Mouse (Mus musculus) small intestine, adult 2 months (tissue): Measurements from ENCODE around the gene Prmt8. TPM values are rescaled to one million over a fixed set of nuclear protein-coding genes. Genes with fewer than 3 reads are reported as not detected.

Source experiments
- H3K27ac ChIP-seq: fragments of 200-500 bp; 2 replicates; pipeline ENCODE4 v1.5.1; 2012; ENCODE audit warnings: low read depth, low read length, control low read depth, inconsistent platforms; ENCODE audit not compliant: insufficient read depth
- H3K27me3 ChIP-seq: fragments of 200-500 bp; 2 replicates; pipeline ENCODE4 v1.6.1; 2012; ENCODE audit warnings: mild to moderate bottlenecking, moderate library complexity, low read length, inconsistent platforms; ENCODE audit not compliant: control insufficient read depth, insufficient read depth
- H3K36me3 ChIP-seq: fragments of 200-500 bp; 2 replicates; pipeline ENCODE4 v1.6.1; 2012; ENCODE audit warnings: mild to moderate bottlenecking, low read length, control low read depth, inconsistent platforms; ENCODE audit not compliant: control insufficient read depth, insufficient read depth
- H3K4me1 ChIP-seq: fragments of 200-500 bp; 2 replicates; pipeline ENCODE4 v1.6.1; 2012; ENCODE audit warnings: low read length, inconsistent platforms, mixed read lengths; ENCODE audit not compliant: control insufficient read depth, insufficient read depth, insufficient read length
- H3K4me3 ChIP-seq: fragments of 200-500 bp; 2 replicates; pipeline ENCODE4 v1.5.1; 2012; ENCODE audit warnings: low read depth, mild to moderate bottlenecking, control low read depth, inconsistent platforms, low read length, moderate library complexity
- CTCF ChIP-seq: fragments of 200-500 bp; IDR thresholded peaks from 2 replicates; pipeline ENCODE4 v1.5.1; 2012; ENCODE audit warnings: low read depth, mild to moderate bottlenecking, control low read depth, inconsistent platforms, low read length, moderate library complexity, mixed read lengths; ENCODE audit not compliant: insufficient replicate concordance, insufficient read length; ENCODE audit errors: extremely low read depth
- POLR2A ChIP-seq: fragments of 200-500 bp; IDR thresholded peaks from 2 replicates; pipeline ENCODE4 v1.6.1; 2012; ENCODE audit warnings: low read depth, mild to moderate bottlenecking, control low read depth, inconsistent platforms, low read length, moderate library complexity
- WGBS: fragments of 180-500 bp; shearing (Covaris S2); methylation state at CpG from one replicate; pipeline ENCODE4 v1.1.7; 2018; 5-methylcytosine and 5-hydroxymethylcytosine counted together
- polyA plus RNA-seq: library from polyadenylated mRNA; depleted of rRNA; stranded (reverse); fragments of >200 nt; gene quantifications from 2 replicates; pipeline ENCODE4 v1.2.3, GENCODE M21; 2012

The Prmt8 gene
- polyA plus RNA-seq, 1 experiment, result 0.10 TPM

DNA sequence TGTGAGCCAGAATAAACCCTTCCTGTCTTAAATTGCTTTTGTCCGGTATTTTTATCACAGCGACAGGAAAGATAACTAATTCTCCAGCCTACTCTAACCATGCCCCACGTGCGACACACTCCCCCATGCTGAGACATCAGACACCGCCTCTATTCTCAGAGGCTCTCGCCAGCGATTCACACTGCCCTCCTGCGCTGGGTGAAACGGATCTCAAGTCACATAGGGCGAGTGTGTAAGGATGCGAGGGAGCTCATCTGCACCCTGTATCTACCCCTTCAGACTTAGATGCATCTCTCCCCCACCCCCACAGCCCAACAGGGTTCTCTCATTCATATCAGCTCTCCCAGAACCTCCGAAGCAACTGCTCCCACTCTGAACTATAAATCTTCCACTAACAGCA lies 12.4 kb downstream of the Prmt8 start:
- TF ChIP-seq CTCF, result no peak
- no peak for TF ChIP-seq POLR2A
- no peaks in the 10 kb centered on the region for H3K27me3 ChIP-seq
- no peaks in the 10 kb centered on the region for H3K36me3 ChIP-seq
- 58% methylated on average over 12 of the region's 12 CpGs for WGBS
- no peaks in the 10 kb centered on the region for H3K4me1 ChIP-seq
- H3K4me3 ChIP-seq, result no peak overlapping the region
- H3K27ac ChIP-seq, result no peak overlapping the region

- no peak overlapping the region for H3K4me3 ChIP-seq
- 77% methylated on average over 6 of the region's 6 CpGs for WGBS
These were observed 16.0 kb downstream of the Prmt8 start for GRCm38 (mm10) chr6:127753228-127753627.

GRCm38 (mm10) chr6:127752681-127753080 lies 16.6 kb downstream of the Prmt8 start:
- Histone ChIP-seq H3K36me3 (no peaks in the 10 kb centered on the region), H3K4me3 (no peak overlapping the region), H3K27me3 (no peaks in the 10 kb centered on the region), H3K4me1 (no peaks in the 10 kb centered on the region), H3K27ac (no peak overlapping the region)
- 47% methylated on average over 3 of the region's 3 CpGs for WGBS
- TF ChIP-seq POLR2A, result no peak
- no peak for TF ChIP-seq CTCF

More at GRCm38 (mm10) chr6:127753228-127753627, 16.0 kb downstream of the Prmt8 start:
- Histone ChIP-seq H3K27me3 (no peaks in the 10 kb centered on the region), H3K27ac (no peak overlapping the region), H3K36me3 (no peaks in the 10 kb centered on the region), H3K4me1 (no peaks in the 10 kb centered on the region)
- TF ChIP-seq CTCF (no peak), POLR2A (no peak)

GRCm38 (mm10) chr6:127751499-127751898 lies 17.8 kb downstream of the Prmt8 start:
- Histone ChIP-seq H3K4me3 (no peak overlapping the region), H3K4me1 (no peaks in the 10 kb centered on the region), H3K27me3 (no peaks in the 10 kb centered on the region), H3K36me3 (no peaks in the 10 kb centered on the region), H3K27ac (no peak overlapping the region)
- TF ChIP-seq POLR2A, result no peak
- TF ChIP-seq CTCF, result no peak
- WGBS, result 85% methylated on average over 9 of the region's 9 CpGs

GRCm38 (mm10) chr6:127748793-127749192 lies 20.5 kb downstream of the Prmt8 start:
- no peaks in the 10 kb centered on the region for H3K4me1 ChIP-seq
- H3K36me3 ChIP-seq, result no peaks in the 10 kb centered on the region
- H3K27me3 ChIP-seq, result no peaks in the 10 kb centered on the region
- TF ChIP-seq CTCF (no peak), POLR2A (no peak)
- 75% methylated on average over 8 of the region's 8 CpGs for WGBS
- no peak overlapping the region for H3K4me3 ChIP-seq
- no peak overlapping the region for H3K27ac ChIP-seq

GRCm38 (mm10) chr6:127742290-127742689 lies 27.0 kb downstream of the Prmt8 start:
- Histone ChIP-seq H3K27ac (no peak overlapping the region), H3K4me1 (no peaks in the 10 kb centered on the region), H3K4me3 (no peak overlapping the region), H3K27me3 (no peaks in the 10 kb centered on the region), H3K36me3 (no peaks in the 10 kb centered on the region)
- 89% methylated on average over 12 of the region's 12 CpGs for WGBS
- TF ChIP-seq CTCF (no peak), POLR2A (no peak)

- TF ChIP-seq POLR2A (no peak), CTCF (no peak)
These were observed 28.1 kb downstream of the Prmt8 start for GRCm38 (mm10) chr6:127741162-127741561.

More at GRCm38 (mm10) chr6:127741162-127741561, 28.1 kb downstream of the Prmt8 start:
- no peaks in the 10 kb centered on the region for H3K4me1 ChIP-seq
- WGBS, result 57% methylated on average over 6 of the region's 6 CpGs
- H3K36me3 ChIP-seq, result no peaks in the 10 kb centered on the region
- H3K4me3 ChIP-seq, result no peak overlapping the region
- H3K27ac ChIP-seq, result no peak overlapping the region
- H3K27me3 ChIP-seq, result no peaks in the 10 kb centered on the region
